Mouse (Mus musculus): ENCODE results near the gene Vegfb. TPM values are rescaled to one million over a fixed set of nuclear protein-coding genes. Genes with fewer than 3 reads are reported as not detected.

The Vegfb gene
- polyA plus RNA-seq, 1 experiment from 2014 or later: 58.6 TPM

GRCm38 (mm10) chr19:6977759-6978638 is 9.5 kb downstream of the Vegfb start:
- Histone ChIP-seq H3K4me1 (peaks cover 50% of the 10 kb centered on the region), H3K9ac (peak overlapping the region; percentile 63; the same call in 1 of the 2 replicates), H3K27ac (peak overlapping the region; percentile 41; the same call in 1 of the 2 replicates), H3K27me3 (no peaks in the 10 kb centered on the region), H3K4me3 (peak overlapping the region; percentile 66; the same call in 1 of the 2 replicates), H3K9me3 (no peaks in the 10 kb centered on the region), H3K36me3 (peaks cover 33% of the 10 kb centered on the region), H3K4me2 (peak overlapping the region; percentile 85)
- ATAC-seq (ENCODE audit: insufficient number of reproducible peaks, insufficient read depth, low FRiP score, low TSS enrichment, low read depth): no peak
- WGBS: 77% methylated on average over 13 of the region's 13 CpGs

DNA sequence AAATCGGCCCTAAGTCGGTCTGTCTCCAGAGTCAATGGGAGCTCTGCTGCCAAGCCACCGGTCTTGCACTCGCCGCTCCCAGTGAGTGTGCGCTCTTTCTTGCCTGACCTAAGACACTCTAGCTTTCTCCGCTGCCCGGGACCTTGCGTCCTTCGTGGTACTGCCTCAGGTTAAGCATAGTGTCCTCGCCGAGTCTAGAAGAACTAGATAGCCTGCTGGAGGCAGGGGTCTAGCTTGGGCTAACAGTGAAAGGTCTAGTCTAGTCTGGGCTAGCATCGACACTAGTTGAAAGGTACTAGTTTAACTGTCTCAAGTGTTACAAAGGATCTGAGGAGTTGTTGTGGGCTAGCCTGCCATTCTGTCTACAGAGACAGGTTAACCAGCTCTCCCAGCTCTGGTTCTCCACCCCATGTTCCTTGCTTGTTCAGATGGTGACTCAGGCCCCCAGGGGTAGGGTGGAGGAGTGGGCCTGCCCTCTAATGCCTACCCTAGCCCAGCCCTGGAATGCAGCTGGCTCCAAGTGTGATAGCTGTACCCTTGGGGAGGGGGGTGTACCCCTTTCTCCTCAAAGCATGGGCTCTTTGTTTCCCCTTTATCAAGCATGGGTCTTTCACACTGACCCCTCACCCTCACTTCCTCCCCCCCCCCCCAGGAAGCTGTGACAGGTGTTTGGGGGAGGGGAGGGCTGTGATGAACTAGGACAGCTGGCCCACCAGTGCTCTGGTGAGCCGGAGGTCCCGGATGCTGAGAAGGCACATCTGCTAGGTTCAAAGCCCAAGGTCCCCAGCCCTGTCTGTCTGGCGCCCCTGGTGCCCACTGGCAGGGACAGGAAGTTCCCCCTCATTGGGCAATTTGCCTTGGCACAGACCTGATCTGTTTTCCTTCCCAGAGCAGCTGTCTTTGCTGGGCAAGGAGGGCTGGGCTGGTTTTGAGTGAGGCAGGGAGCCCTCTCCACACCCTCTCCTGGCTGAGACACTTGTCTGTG is 11.6 kb downstream of the Vegfb start, which contains the start of gene Plcb3:
TSS of gene Plcb3 (minus strand) at position 934 of the 985 bp plus-strand sequence.
- Histone ChIP-seq H3K9me3 (no peaks in the 10 kb centered on the region), H3K9ac (peak within 1 kb of the TSS; percentile 83), H3K4me2 (peak within 1 kb of the TSS; percentile 90), H3K4me3 (peak within 1 kb of the TSS; percentile 72), H3K36me3 (peaks cover 23% of the 10 kb centered on the region), H3K27me3 (no peaks in the 10 kb centered on the region), H3K27ac (peak within 1 kb of the TSS; percentile 89), H3K4me1 (peaks cover 65% of the 10 kb centered on the region)
- no peak for ATAC-seq (ENCODE audit: insufficient number of reproducible peaks, insufficient read depth, low FRiP score, low TSS enrichment, low read depth)
- WGBS: under 1% methylated on average over 16 of the region's 16 CpGs

DNA sequence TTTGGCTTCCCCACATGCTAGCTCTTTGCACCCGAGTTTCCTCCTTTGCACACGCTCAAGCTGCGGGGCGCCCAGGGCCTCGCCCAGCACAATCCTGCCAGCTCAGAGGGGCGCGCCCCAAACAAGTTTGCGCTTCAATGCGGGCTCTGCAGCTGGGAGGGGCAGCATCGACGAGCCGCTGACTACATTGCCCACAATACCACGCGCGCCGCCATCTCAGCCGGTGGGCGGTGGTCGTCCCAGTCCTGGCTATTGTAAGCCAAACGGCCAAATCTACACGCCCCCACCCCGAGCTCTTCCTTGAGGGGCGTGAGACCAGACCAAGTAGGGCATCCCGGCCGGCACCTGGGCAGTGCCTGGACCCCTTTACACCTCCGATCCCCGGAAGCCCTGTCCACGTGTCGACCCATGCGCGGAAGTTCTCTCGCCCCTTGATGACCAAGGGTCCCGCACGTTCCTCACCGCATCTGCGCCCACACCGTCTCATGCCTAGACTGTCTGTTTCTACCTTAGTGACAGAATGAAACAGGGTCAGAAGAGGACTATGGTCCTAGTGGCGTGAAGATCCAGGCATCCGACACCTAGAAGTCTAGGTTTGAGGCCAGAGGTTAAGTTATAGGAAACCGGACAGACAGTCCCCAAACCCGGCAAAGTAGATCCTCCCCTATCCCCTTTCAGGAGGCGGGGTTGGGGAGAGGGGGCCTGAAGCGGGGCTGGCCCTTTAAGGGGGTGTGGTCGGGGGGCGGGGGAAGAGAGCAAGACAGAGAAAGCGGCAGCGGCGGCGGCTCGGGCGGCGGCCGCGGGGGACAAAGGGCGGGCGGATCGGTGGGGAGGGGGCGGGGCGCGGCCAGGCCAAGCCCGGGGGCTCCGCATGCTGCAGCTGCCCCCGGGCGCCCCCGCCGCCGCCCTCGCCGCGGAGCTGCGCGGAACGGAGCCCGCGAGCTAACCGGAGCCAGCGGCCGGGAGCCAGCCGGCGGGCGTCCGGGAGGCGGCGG is 12.9 kb downstream of the Vegfb start, which contains the start of gene Ppp1r14b:
TSS of gene Ppp1r14b (plus strand) at position 758 of the 995 bp plus-strand sequence.
- Histone ChIP-seq H3K9ac (peak within 1 kb of the TSS; percentile 83), H3K9me3 (no peaks in the 10 kb centered on the region), H3K4me3 (peak within 1 kb of the TSS; percentile 72), H3K27ac (peak within 1 kb of the TSS; percentile 89), H3K27me3 (no peaks in the 10 kb centered on the region), H3K36me3 (peaks cover 23% of the 10 kb centered on the region), H3K4me2 (peak within 1 kb of the TSS; percentile 90), H3K4me1 (peaks cover 73% of the 10 kb centered on the region)
- under 1% methylated on average over 82 of the region's 84 CpGs for WGBS
- peak; percentile 63 for ATAC-seq (ENCODE audit: insufficient number of reproducible peaks, insufficient read depth, low FRiP score, low TSS enrichment, low read depth)

DNA sequence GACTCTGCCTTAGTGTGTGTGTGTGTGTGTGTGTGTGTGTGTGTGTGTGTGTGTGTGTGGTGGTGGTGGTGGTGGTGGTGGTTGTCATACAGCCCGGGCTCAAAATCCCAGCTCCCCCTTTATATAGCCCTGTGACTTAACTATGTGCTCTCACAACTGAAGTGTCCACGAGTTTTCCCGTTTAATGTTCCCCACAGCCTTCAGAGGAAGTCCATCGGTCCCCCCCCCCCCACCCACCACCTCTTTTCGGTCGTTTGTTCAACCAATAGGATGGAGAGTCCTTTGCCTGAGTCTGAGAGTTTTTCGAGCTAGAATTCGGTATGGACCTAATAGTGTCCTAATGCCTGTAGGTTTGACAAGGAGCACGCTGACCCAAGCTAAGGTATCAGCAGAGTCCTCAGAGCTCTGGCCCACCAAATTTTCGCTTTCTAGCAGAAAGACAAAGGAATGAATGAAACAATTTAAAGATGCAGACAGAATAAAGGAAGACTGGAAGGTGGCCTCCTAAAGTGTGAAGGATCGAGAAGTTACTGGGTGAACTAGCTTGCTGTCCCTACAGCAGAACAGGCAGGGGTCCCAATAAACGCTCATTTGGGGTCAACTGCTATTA is 13.8 kb downstream of the Vegfb start:
- Histone ChIP-seq H3K9ac (peak overlapping the region; percentile 83), H3K4me3 (peak overlapping the region; percentile 72), H3K27ac (peak overlapping the region; percentile 60), H3K9me3 (no peaks in the 10 kb centered on the region), H3K4me1 (peaks cover 72% of the 10 kb centered on the region), H3K27me3 (no peaks in the 10 kb centered on the region), H3K4me2 (peak overlapping the region; percentile 90), H3K36me3 (peaks cover 21% of the 10 kb centered on the region)
- WGBS: 37% methylated on average over 12 of the region's 12 CpGs
- no peak for ATAC-seq (ENCODE audit: insufficient number of reproducible peaks, insufficient read depth, low FRiP score, low TSS enrichment, low read depth)

GRCm38 (mm10) chr19:6972247-6972917 is 15.1 kb downstream of the Vegfb start:
- Histone ChIP-seq H3K27ac (no peak overlapping the region), H3K4me3 (no peak overlapping the region), H3K36me3 (peaks cover 7% of the 10 kb centered on the region), H3K4me2 (no peak overlapping the region), H3K4me1 (peaks cover 71% of the 10 kb centered on the region), H3K9ac (no peak overlapping the region), H3K27me3 (no peaks in the 10 kb centered on the region), H3K9me3 (no peaks in the 10 kb centered on the region)
- WGBS: 76% methylated on average over 13 of the region's 13 CpGs
- no peak for ATAC-seq (ENCODE audit: insufficient number of reproducible peaks, insufficient read depth, low FRiP score, low TSS enrichment, low read depth)

DNA sequence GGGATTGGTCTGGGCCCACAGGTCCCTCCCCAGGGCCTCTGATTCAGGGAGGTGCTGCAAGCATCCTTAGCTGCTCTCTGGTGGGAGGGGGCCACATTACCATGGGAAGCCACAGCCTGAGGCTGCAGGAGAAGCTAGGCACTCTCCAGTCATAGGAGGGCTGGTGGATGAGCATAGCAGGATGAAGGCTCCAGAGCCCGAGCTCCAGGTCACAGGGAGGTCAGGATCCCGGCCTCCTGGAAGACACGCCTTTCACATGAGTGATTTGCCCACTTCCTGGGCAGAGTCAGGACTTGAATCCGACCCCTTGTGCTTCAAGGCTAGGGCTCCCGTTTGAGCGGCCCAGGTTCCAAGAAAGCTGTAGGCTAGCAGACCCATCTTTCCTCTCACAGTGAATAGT is 15.8 kb downstream of the Vegfb start:
- Histone ChIP-seq H3K36me3 (peaks cover 7% of the 10 kb centered on the region; the same call in 1 of the 2 replicates), H3K27ac (peak overlapping the region; percentile 11; the same call in 1 of the 2 replicates), H3K4me2 (no peak overlapping the region), H3K9me3 (no peaks in the 10 kb centered on the region), H3K27me3 (no peaks in the 10 kb centered on the region), H3K9ac (peak overlapping the region; percentile 41; the same call in 1 of the 2 replicates), H3K4me3 (no peak overlapping the region), H3K4me1 (peaks cover 65% of the 10 kb centered on the region)
- 24% methylated on average over 6 of the region's 6 CpGs for WGBS
- no peak for ATAC-seq (ENCODE audit: insufficient number of reproducible peaks, insufficient read depth, low FRiP score, low TSS enrichment, low read depth)

DNA sequence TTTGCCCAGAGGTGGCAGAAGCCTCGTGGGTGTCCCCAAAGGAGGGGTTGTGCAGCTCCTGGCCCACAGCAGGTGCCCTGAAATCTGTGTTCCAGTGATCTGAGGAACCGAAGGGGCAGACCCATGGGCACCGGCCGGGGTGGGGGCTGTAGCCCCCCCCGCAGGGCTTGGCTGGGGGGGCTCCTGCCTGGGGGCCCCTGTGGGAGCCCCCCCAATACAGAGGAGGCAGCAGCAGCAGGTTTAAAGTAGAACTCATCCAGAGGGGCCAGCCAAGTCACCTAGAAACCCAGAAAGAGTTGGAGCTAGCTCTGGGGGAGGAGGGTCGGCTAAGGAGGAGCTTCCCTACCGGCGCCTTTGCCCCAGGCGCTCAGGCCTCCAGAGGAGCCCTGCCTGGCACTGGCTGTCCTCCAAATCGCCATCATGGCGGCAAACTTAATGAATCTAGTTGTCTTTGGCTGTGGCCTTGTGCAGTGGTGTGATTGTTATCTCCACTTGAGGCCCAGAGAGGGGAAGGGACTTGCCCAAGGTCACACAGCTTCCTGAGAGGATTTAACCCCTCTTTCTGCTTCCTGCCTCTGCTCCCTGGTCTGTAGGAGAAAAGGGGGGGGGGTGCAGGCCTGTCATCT is 16.9 kb downstream of the Vegfb start:
- Histone ChIP-seq H3K36me3 (peaks cover 16% of the 10 kb centered on the region), H3K9ac (peak overlapping the region; percentile 81; the same call in 1 of the 2 replicates), H3K4me2 (peak overlapping the region; percentile 83), H3K27me3 (no peaks in the 10 kb centered on the region), H3K9me3 (no peaks in the 10 kb centered on the region), H3K4me3 (peak overlapping the region; percentile 69), H3K27ac (no peak overlapping the region), H3K4me1 (peaks cover 55% of the 10 kb centered on the region)
- WGBS: 18% methylated on average over 11 of the region's 11 CpGs
- no peak for ATAC-seq (ENCODE audit: insufficient number of reproducible peaks, insufficient read depth, low FRiP score, low TSS enrichment, low read depth)

- peak overlapping the region; percentile 69 for H3K4me3 ChIP-seq
- WGBS: under 1% methylated on average over 52 of the region's 55 CpGs
- peak overlapping the region; percentile 57 for H3K27ac ChIP-seq
- ATAC-seq (ENCODE audit: insufficient number of reproducible peaks, insufficient read depth, low FRiP score, low TSS enrichment, low read depth): peak; percentile 46
- H3K36me3 ChIP-seq: peaks cover 23% of the 10 kb centered on the region
- peak overlapping the region; percentile 81 for H3K9ac ChIP-seq
- peaks cover 55% of the 10 kb centered on the region for H3K4me1 ChIP-seq
- no peaks in the 10 kb centered on the region for H3K27me3 ChIP-seq
- H3K4me2 ChIP-seq: peak overlapping the region; percentile 83
- H3K9me3 ChIP-seq: no peaks in the 10 kb centered on the region
Measured at GRCm38 (mm10) chr19:6969665-6970381, 17.6 kb downstream of the Vegfb start.

GRCm38 (mm10) chr19:6969291-6969664 is 18.2 kb downstream of the Vegfb start:
- Histone ChIP-seq H3K9ac (peak overlapping the region; percentile 81), H3K9me3 (no peaks in the 10 kb centered on the region), H3K4me3 (peak overlapping the region; percentile 69), H3K27ac (peak overlapping the region; percentile 57), H3K27me3 (no peaks in the 10 kb centered on the region), H3K4me2 (peak overlapping the region; percentile 83), H3K4me1 (peaks cover 55% of the 10 kb centered on the region), H3K36me3 (peaks cover 29% of the 10 kb centered on the region)
- under 1% methylated on average over 20 of the region's 20 CpGs for WGBS
- peak; percentile 10; the same call in 1 of the 2 replicates for ATAC-seq (ENCODE audit: insufficient number of reproducible peaks, insufficient read depth, low FRiP score, low TSS enrichment, low read depth)

Measured in embryonic facial prominence, embryonic 13.5 days (tissue).